Mouse (Mus musculus) neural tube, embryonic 13.5 days (tissue): ENCODE measurements at regions not wholly inside any gene's neighbourhood (a gene's known extent, or its start where the extent isn't known, plus 50 kb on each side); places are given as distances from the start of the nearest gene placed in this dataset.

Source experiments
- ATAC-seq: fragments of 200-750 bp; cut with Nextera tagmentation; 2 replicates; pipeline ENCODE4 v1.8.0; 2017; ENCODE audit warnings: low read depth, mild to moderate bottlenecking, moderate TSS enrichment, moderate library complexity
- H3K27ac ChIP-seq: fragments of 300-500 bp; sonication (generic); replicated peaks from 2 replicates; pipeline ENCODE4 v1.5.1; 2015; ENCODE audit warnings: moderate library complexity, mild to moderate bottlenecking, inconsistent platforms
- H3K27me3 ChIP-seq: fragments of 300-500 bp; sonication (generic); 2 replicates; pipeline ENCODE4 v1.6.1; 2015; ENCODE audit warnings: mild to moderate bottlenecking, inconsistent platforms
- H3K36me3 ChIP-seq: fragments of 300-500 bp; sonication (generic); 2 replicates; pipeline ENCODE4 v1.6.1; 2015; ENCODE audit warnings: mild to moderate bottlenecking, inconsistent platforms
- H3K4me1 ChIP-seq: fragments of 300-500 bp; sonication (generic); replicated peaks from 2 replicates; pipeline ENCODE4 v1.6.1; 2015; ENCODE audit warnings: inconsistent platforms
- H3K4me2 ChIP-seq: fragments of 300-500 bp; sonication (generic); 2 replicates; pipeline ENCODE4 v1.6.1; 2015; ENCODE audit warnings: inconsistent platforms, mild to moderate bottlenecking, moderate library complexity
- H3K4me3 ChIP-seq: fragments of 300-500 bp; sonication (generic); 2 replicates; pipeline ENCODE4 v1.5.1; 2015; ENCODE audit warnings: mild to moderate bottlenecking, inconsistent platforms
- H3K9ac ChIP-seq: fragments of 300-500 bp; sonication (generic); 2 replicates; pipeline ENCODE4 v1.6.1; 2015; ENCODE audit warnings: moderate library complexity, mild to moderate bottlenecking, inconsistent platforms
- H3K9me3 ChIP-seq: fragments of 300-500 bp; sonication (generic); 2 replicates; pipeline ENCODE4 v1.6.1; 2016; ENCODE audit warnings: inconsistent platforms
- WGBS: fragments of 180-500 bp; shearing (Covaris S2); methylation state at CpG from one replicate; pipeline ENCODE4 v1.1.7; 2015; 5-methylcytosine and 5-hydroxymethylcytosine counted together

- Histone ChIP-seq H3K9ac (no peak overlapping the region), H3K27ac (no peak overlapping the region), H3K27me3 (no peaks in the 10 kb centered on the region), H3K36me3 (no peaks in the 10 kb centered on the region), H3K9me3 (no peaks in the 10 kb centered on the region), H3K4me3 (no peak overlapping the region), H3K4me2 (no peak overlapping the region), H3K4me1 (no peaks in the 10 kb centered on the region)
- ATAC-seq: peak; percentile 87
- 7% methylated on average over 5 of the region's 5 CpGs for WGBS
These were observed 589.3 kb downstream of the Kcnj3 start for GRCm38 (mm10) chr2:56025059-56025458.

GRCm38 (mm10) chr2:56028958-56029357 is 593.2 kb downstream of the Kcnj3 start:
- no peak for ATAC-seq

More at GRCm38 (mm10) chr2:56028958-56029357, 593.2 kb downstream of the Kcnj3 start:
- 89% methylated on average over 2 of the region's 2 CpGs for WGBS
- H3K4me2 ChIP-seq: no peak overlapping the region
- H3K36me3 ChIP-seq: no peaks in the 10 kb centered on the region
- no peaks in the 10 kb centered on the region for H3K4me1 ChIP-seq
- no peaks in the 10 kb centered on the region for H3K27me3 ChIP-seq
- no peak overlapping the region for H3K4me3 ChIP-seq
- H3K27ac ChIP-seq: no peak overlapping the region
- no peaks in the 10 kb centered on the region for H3K9me3 ChIP-seq
- H3K9ac ChIP-seq: no peak overlapping the region
